Mouse (Mus musculus) CH12.LX (cell line): ENCODE measurements around the gene Stk39.

ENCODE experiments used
- CTCF ChIP-seq, 2 experiments: IDR thresholded peaks in 1 of 2; conservative IDR thresholded peaks in 1 of 2; 2 replicates each; pipeline ENCODE4 v1.5.1; 2011 to 2012; ENCODE audit warnings: low read depth in 2 of 2, low read length in 2 of 2, improper control_type of control experiment in 1 of 2, inconsistent platforms in 1 of 2, mild to moderate bottlenecking in 1 of 2, moderate library complexity in 1 of 2
- EP300 ChIP-seq: IDR thresholded peaks from 2 replicates; pipeline ENCODE4 v1.6.1; 2011; ENCODE audit warnings: low read length, improper control_type of control experiment
- MXI1 ChIP-seq: IDR thresholded peaks from 2 replicates; pipeline ENCODE4 v1.6.1; 2011; ENCODE audit warnings: mild to moderate bottlenecking, low read depth, low read length, improper control_type of control experiment
- POLR2A ChIP-seq: IDR thresholded peaks from 2 replicates; pipeline ENCODE4 v1.6.1; 2011; ENCODE audit warnings: low read depth, mild to moderate bottlenecking, improper control_type of control experiment, low read length
- USF2 ChIP-seq: conservative IDR thresholded peaks from 2 replicates; pipeline ENCODE4 v1.6.1; 2011; ENCODE audit warnings: low read depth, low read length, improper control_type of control experiment

GRCm38 (mm10) chr2:68374202-68374601, 97.9 kb downstream of the Stk39 start:
- TF ChIP-seq CTCF (conservative IDR thresholded peaks at IDR 0.05 in 1 of 2, IDR thresholded peaks at IDR 0.05 in 1 of 2; ENCODE audit: low read depth in 2 of 2, low read length in 2 of 2) (no peak), POLR2A (no peak), USF2 (no peak), MXI1 (no peak), EP300 (no peak)
